Mouse (Mus musculus): ENCODE results near the gene Gm10718.
"Not testable (repeated sequence)": the region's sequence is repeated elsewhere in the genome, so short reads cannot be mapped to it uniquely, and the experiment has no call there.

GRCm38 (mm10) chr9:3026136-3026535 lies 2.8 kb downstream of the Gm10718 start:
- not testable (repeated sequence) for TF ChIP-seq HCFC1 (IDR thresholded peaks at IDR 0.05; ENCODE audit: borderline replicate concordance, insufficient read depth, low read length); MAFK (IDR thresholded peaks at IDR 0.05; ENCODE audit: insufficient read depth, low read depth, low read length); ZNF384 (IDR thresholded peaks at IDR 0.05; ENCODE audit: low read depth, low read length)
